Mouse (Mus musculus) olfactory bulb, adult 2 months (tissue): Measurements from ENCODE around the gene 9130019O22Rik.

Experiments
- CTCF ChIP-seq: fragments of 200-500 bp; IDR thresholded peaks from 2 replicates; pipeline ENCODE4 v1.5.1; 2012; ENCODE audit warnings: low read depth, mild to moderate bottlenecking, low read length, moderate library complexity; ENCODE audit not compliant: insufficient read depth
- POLR2A ChIP-seq: fragments of 200-500 bp; IDR thresholded peaks from 2 replicates; pipeline ENCODE4 v1.6.1; 2012; ENCODE audit warnings: mild to moderate bottlenecking, low read depth, low read length, moderate library complexity; ENCODE audit not compliant: insufficient read depth

- no peak for TF ChIP-seq CTCF
- TF ChIP-seq POLR2A = no peak
Observed at GRCm38 (mm10) chr7:127400355-127400754, 13.4 kb upstream of the 9130019O22Rik start.
